Mouse (Mus musculus): ENCODE data around the gene Pard3b.

The Pard3b gene

GRCm38 (mm10) chr1:62340261-62340660 is 701.6 kb downstream of the Pard3b start:
- Histone ChIP-seq H3K9me3 (ENCODE audit: low read length) (no peaks in the 10 kb centered on the region), H3K4me3 (replicated peaks; ENCODE audit: low read length) (no peak overlapping the region), H3K4me1 (replicated peaks; ENCODE audit: low read depth, low read length) (no peaks in the 10 kb centered on the region), H3K36me3 (ENCODE audit: insufficient read depth, low read length) (no peaks in the 10 kb centered on the region), H3K27me3 (ENCODE audit: insufficient read depth, low read length) (no peaks in the 10 kb centered on the region)
- no peak for TF ChIP-seq NANOG (IDR thresholded peaks at IDR 0.05; ENCODE audit: borderline replicate concordance, low read length)
- no peak for TF ChIP-seq CTCF (conservative IDR thresholded peaks at IDR 0.05; ENCODE audit: low read length)
- no peak for TF ChIP-seq POU5F1 (IDR thresholded peaks at IDR 0.05; ENCODE audit: borderline replicate concordance, low read length)

GRCm38 (mm10) chr1:62344286-62344685 is 705.7 kb downstream of the Pard3b start:
- Histone ChIP-seq H3K36me3 (ENCODE audit: insufficient read depth, low read length) (no peaks in the 10 kb centered on the region), H3K9me3 (ENCODE audit: low read length) (no peaks in the 10 kb centered on the region), H3K27me3 (ENCODE audit: insufficient read depth, low read length) (no peaks in the 10 kb centered on the region), H3K4me3 (replicated peaks; ENCODE audit: low read length) (no peak overlapping the region), H3K4me1 (replicated peaks; ENCODE audit: low read depth, low read length) (no peaks in the 10 kb centered on the region)
- no peak for TF ChIP-seq CTCF (conservative IDR thresholded peaks at IDR 0.05; ENCODE audit: low read length)
- no peak for TF ChIP-seq POU5F1 (IDR thresholded peaks at IDR 0.05; ENCODE audit: borderline replicate concordance, low read length)
- no peak for TF ChIP-seq NANOG (IDR thresholded peaks at IDR 0.05; ENCODE audit: borderline replicate concordance, low read length)

- no peaks in the 10 kb centered on the region for H3K9me3 ChIP-seq (ENCODE audit: low read length)
- H3K36me3 ChIP-seq (ENCODE audit: insufficient read depth, low read length), result no peaks in the 10 kb centered on the region
- no peaks in the 10 kb centered on the region for H3K4me1 ChIP-seq (replicated peaks; ENCODE audit: low read depth, low read length)
- TF ChIP-seq POU5F1 (IDR thresholded peaks at IDR 0.05; ENCODE audit: borderline replicate concordance, low read length) (no peak), NANOG (IDR thresholded peaks at IDR 0.05; ENCODE audit: borderline replicate concordance, low read length) (no peak), CTCF (conservative IDR thresholded peaks at IDR 0.05; ENCODE audit: low read length) (no peak)
- H3K4me3 ChIP-seq (replicated peaks; ENCODE audit: low read length), result no peak overlapping the region
- no peaks in the 10 kb centered on the region for H3K27me3 ChIP-seq (ENCODE audit: insufficient read depth, low read length)
These were observed 709.7 kb downstream of the Pard3b start for GRCm38 (mm10) chr1:62348371-62348770.

GRCm38 (mm10) chr1:62355496-62355895 is 716.9 kb downstream of the Pard3b start:
- Histone ChIP-seq H3K36me3 (ENCODE audit: insufficient read depth, low read length) (no peaks in the 10 kb centered on the region), H3K4me1 (replicated peaks; ENCODE audit: low read depth, low read length) (no peaks in the 10 kb centered on the region), H3K4me3 (replicated peaks; ENCODE audit: low read length) (no peak overlapping the region), H3K27me3 (ENCODE audit: insufficient read depth, low read length) (no peaks in the 10 kb centered on the region), H3K9me3 (ENCODE audit: low read length) (no peaks in the 10 kb centered on the region)
- TF ChIP-seq NANOG (IDR thresholded peaks at IDR 0.05; ENCODE audit: borderline replicate concordance, low read length) (no peak), CTCF (conservative IDR thresholded peaks at IDR 0.05; ENCODE audit: low read length) (no peak), POU5F1 (IDR thresholded peaks at IDR 0.05; ENCODE audit: borderline replicate concordance, low read length) (no peak)

GRCm38 (mm10) chr1:62374427-62375050 is 735.9 kb downstream of the Pard3b start:
- TF ChIP-seq POU5F1 (IDR thresholded peaks at IDR 0.05; ENCODE audit: borderline replicate concordance, low read length) (no peak), NANOG (IDR thresholded peaks at IDR 0.05; ENCODE audit: borderline replicate concordance, low read length) (no peak), CTCF (conservative IDR thresholded peaks at IDR 0.05; ENCODE audit: low read length) (no peak)
- no peaks in the 10 kb centered on the region for H3K27me3 ChIP-seq (ENCODE audit: insufficient read depth, low read length)
- no peaks in the 10 kb centered on the region for H3K4me1 ChIP-seq (replicated peaks; ENCODE audit: low read depth, low read length)
- H3K36me3 ChIP-seq (ENCODE audit: insufficient read depth, low read length), result no peaks in the 10 kb centered on the region
- H3K9me3 ChIP-seq (ENCODE audit: low read length), result no peaks in the 10 kb centered on the region
- H3K4me3 ChIP-seq (replicated peaks; ENCODE audit: low read length), result no peak overlapping the region

GRCm38 (mm10) chr1:62378335-62378734 is 739.7 kb downstream of the Pard3b start:
- Histone ChIP-seq H3K4me1 (replicated peaks; ENCODE audit: low read depth, low read length) (no peaks in the 10 kb centered on the region), H3K36me3 (ENCODE audit: insufficient read depth, low read length) (no peaks in the 10 kb centered on the region), H3K4me3 (replicated peaks; ENCODE audit: low read length) (no peak overlapping the region)

GRCm38 (mm10) chr1:62382807-62383514 is 744.3 kb downstream of the Pard3b start:
- H3K4me1 ChIP-seq (replicated peaks; ENCODE audit: low read depth, low read length), result no peaks in the 10 kb centered on the region

More at GRCm38 (mm10) chr1:62378335-62378734, 739.7 kb downstream of the Pard3b start:
- TF ChIP-seq POU5F1 (IDR thresholded peaks at IDR 0.05; ENCODE audit: borderline replicate concordance, low read length), result no peak
- no peak for TF ChIP-seq NANOG (IDR thresholded peaks at IDR 0.05; ENCODE audit: borderline replicate concordance, low read length)
- peak; percentile 45 for TF ChIP-seq CTCF (conservative IDR thresholded peaks at IDR 0.05; ENCODE audit: low read length)
- H3K27me3 ChIP-seq (ENCODE audit: insufficient read depth, low read length), result 0 out of 2 replicates have a peak, but pooled peaks cover 6% of the 10 kb centered on the region
- H3K9me3 ChIP-seq (ENCODE audit: low read length), result no peaks in the 10 kb centered on the region

GRCm38 (mm10) chr1:62384241-62384640 is 745.6 kb downstream of the Pard3b start:
- Histone ChIP-seq H3K27me3 (ENCODE audit: insufficient read depth, low read length) (peaks cover 10% of the 10 kb centered on the region; the same call in 1 of the 2 replicates), H3K36me3 (ENCODE audit: insufficient read depth, low read length) (no peaks in the 10 kb centered on the region), H3K4me3 (replicated peaks; ENCODE audit: low read length) (no peak overlapping the region), H3K4me1 (replicated peaks; ENCODE audit: low read depth, low read length) (no peaks in the 10 kb centered on the region), H3K9me3 (ENCODE audit: low read length) (no peaks in the 10 kb centered on the region)
- TF ChIP-seq CTCF (conservative IDR thresholded peaks at IDR 0.05; ENCODE audit: low read length), result no peak
- no peak for TF ChIP-seq POU5F1 (IDR thresholded peaks at IDR 0.05; ENCODE audit: borderline replicate concordance, low read length)
- TF ChIP-seq NANOG (IDR thresholded peaks at IDR 0.05; ENCODE audit: borderline replicate concordance, low read length), result no peak

More at GRCm38 (mm10) chr1:62382807-62383514, 744.3 kb downstream of the Pard3b start:
- Histone ChIP-seq H3K9me3 (ENCODE audit: low read length) (no peaks in the 10 kb centered on the region), H3K36me3 (ENCODE audit: insufficient read depth, low read length) (no peaks in the 10 kb centered on the region), H3K4me3 (replicated peaks; ENCODE audit: low read length) (no peak overlapping the region), H3K27me3 (ENCODE audit: insufficient read depth, low read length) (peaks cover 10% of the 10 kb centered on the region; the same call in 1 of the 2 replicates)
- TF ChIP-seq CTCF (conservative IDR thresholded peaks at IDR 0.05; ENCODE audit: low read length) (no peak), NANOG (IDR thresholded peaks at IDR 0.05; ENCODE audit: borderline replicate concordance, low read length) (no peak), POU5F1 (IDR thresholded peaks at IDR 0.05; ENCODE audit: borderline replicate concordance, low read length) (no peak)
